Mouse (Mus musculus): Measurements from ENCODE around the gene Mettl25.

The Mettl25 gene

DNA sequence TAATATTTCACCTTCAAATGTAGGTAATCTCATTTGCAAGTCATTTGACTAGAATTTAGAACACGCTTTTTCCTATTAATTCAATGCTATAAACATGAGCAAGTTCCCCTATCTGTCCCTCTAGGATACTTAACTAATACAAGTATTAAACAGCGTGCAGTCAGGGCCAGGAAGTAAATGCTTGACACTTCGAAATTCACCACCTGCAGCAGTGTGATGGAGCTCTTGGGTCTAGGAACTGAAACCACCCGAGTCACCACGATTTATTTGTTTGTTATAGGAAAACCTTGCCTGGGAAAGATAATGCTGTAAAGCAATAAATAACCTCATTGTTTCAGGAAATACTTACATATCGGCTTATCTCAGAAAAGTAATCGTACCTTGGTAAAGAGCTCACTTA lies 81.1 kb downstream of the Mettl25 start:
- no peak for ATAC-seq (ENCODE audit: insufficient number of reproducible peaks, low FRiP score, low TSS enrichment)

DNA sequence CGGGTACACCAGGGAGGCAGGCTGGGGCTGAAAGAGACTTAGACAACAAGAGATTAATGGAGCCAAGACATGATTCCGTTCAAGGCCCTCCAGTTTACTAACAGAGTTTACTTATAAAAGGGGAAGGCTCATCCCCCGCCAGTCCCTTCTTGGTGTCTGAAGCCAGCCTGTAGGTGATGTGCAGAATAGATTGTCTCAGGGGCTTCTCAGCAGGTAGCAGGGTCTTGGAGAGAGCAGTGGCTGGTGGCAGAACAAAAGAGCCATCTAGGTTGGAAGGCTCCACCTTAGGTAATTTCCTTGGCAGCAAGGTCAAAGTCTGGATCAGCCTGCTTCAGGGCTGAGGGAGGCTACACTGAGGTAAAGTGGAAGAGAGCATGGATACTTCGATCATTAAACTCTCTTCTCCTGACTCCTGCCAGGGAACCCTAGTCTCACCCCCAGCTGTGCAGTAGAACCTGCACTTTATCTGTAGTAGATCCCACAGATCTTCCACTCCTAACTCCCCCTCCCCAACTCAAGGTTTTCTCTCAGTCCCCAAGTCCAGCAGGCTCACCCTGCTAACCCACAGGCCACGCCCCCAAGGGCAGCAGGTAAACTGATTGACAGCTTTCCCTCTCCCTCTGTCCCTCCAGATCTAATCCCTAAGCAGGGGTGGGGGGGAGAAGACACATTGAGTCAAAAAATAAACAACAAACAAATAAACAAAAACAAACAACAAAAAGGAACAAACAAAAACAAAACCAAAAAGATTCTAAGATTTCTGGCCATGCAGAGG lies 87.2 kb downstream of the Mettl25 start:
- ATAC-seq (ENCODE audit: insufficient number of reproducible peaks, low FRiP score, low TSS enrichment) = no peak

DNA sequence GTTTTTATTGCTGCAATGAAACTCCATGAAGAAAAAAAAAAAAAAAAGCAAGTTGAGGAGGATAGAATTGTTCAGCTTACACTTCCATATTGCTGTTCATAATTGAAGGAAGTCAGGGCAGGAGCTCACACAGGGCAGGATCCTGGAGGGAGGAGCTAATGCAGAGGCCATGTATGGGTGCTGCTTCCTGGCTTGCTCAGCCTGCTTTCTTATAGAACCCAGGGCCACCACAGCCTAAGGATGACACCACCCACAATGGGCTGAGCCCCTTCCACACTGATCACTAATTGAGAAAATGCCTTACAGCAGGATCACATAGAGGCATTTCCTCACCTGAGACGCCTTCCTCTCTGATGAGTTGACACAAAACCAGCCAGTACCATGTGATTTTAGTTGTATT lies 95.2 kb downstream of the Mettl25 start:
- ATAC-seq (ENCODE audit: insufficient number of reproducible peaks, low FRiP score, low TSS enrichment) = no peak

DNA sequence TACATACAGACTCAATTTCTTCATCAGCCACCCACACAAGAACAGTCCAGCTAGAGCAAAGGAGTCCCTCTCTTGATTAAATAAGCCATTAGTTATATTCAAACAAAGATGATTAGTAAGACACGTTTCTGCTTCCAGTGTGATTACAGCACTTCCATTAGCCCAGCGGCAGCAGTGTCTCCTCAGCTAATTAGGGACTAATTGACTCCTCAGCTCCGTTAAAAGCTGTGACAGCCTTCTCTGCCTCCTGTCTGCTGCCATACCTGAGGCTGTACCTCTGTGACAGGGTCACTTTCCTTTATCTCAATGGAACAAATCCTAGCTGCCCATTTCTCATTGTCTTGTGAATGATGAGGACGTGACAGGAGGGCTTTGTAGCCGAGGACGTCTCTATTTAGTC lies 99.4 kb downstream of the Mettl25 start:
- no peak for ATAC-seq (ENCODE audit: insufficient number of reproducible peaks, low FRiP score, low TSS enrichment)

DNA sequence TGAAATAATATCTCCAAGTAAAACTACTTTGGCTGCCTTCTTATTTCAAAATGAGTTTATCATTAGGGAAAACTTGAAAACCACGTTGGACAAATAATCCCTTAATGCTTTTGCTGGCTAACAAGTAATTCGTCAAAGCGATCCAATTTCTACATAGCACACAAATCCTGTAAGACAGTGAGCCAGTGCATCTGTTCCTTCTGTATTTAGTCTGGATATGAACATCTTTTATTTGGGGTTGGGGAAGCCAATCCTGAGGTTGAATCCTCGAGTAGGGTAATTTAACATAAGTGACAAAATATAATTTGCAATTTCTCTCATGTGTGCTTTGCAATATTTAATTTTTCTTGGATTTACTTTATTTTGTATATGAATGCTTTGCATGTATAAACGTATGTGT lies 102.2 kb downstream of the Mettl25 start:
- ATAC-seq (ENCODE audit: insufficient number of reproducible peaks, low FRiP score, low TSS enrichment) = no peak

DNA sequence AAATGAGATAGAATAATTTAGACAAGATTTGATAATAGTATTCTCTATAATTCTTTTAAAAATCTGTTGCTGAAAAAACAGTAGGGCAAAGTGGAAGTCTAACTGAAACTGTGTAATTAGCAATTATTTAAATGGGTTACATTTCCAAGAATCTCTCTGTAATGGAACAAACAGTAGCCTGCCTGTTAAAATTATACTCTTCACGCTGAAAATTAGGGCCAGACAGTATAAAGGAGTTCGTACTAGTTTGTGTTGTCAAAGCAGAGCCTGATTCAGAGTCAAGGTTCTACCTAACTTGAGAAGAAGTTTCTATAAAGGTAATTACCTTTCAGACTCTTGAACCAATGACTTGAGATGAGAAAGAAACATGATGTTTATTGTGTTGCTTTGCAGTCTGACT lies 113.4 kb downstream of the Mettl25 start:
- no peak for ATAC-seq (ENCODE audit: insufficient number of reproducible peaks, low FRiP score, low TSS enrichment)

DNA sequence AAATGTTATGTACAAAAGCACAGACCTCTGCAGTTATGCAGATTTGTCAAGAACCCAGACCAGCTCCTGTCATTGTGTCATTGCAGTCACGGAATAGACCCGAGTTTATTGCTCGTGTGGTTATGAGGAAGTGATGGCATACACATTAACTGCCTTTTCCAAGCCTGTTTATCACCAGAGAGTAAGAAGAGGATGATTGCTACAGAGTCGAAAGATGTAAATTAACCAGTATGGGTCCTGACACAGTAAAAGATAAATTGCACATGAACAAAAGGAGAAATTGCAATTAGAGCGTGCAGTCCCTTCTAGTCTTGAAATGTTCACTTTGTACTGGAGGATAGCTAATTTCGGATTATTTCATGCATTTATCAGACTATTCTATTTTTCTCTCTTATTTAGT lies 113.8 kb downstream of the Mettl25 start:
- no peak for ATAC-seq (ENCODE audit: insufficient number of reproducible peaks, low FRiP score, low TSS enrichment)

DNA sequence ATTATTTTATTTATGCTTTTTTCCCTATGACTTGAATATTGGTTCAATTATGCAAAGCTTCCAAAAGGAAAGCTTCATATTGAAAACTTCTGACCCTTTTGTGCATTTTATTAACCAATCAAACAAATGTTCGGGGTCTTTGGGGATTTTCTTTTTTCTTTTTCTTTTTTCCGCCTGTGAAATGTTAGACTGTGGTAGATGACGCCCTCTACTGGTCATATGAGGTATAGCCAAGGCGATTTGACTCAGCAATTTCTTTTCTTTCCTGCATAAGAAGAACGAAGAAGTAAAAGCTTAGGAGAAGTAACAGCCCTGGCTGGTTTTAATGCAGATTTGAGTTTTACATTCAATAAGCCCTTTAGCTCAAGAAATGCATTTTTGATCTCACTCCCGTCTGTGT lies 126.3 kb downstream of the Mettl25 start:
- no peak for ATAC-seq (ENCODE audit: insufficient number of reproducible peaks, low FRiP score, low TSS enrichment)

DNA sequence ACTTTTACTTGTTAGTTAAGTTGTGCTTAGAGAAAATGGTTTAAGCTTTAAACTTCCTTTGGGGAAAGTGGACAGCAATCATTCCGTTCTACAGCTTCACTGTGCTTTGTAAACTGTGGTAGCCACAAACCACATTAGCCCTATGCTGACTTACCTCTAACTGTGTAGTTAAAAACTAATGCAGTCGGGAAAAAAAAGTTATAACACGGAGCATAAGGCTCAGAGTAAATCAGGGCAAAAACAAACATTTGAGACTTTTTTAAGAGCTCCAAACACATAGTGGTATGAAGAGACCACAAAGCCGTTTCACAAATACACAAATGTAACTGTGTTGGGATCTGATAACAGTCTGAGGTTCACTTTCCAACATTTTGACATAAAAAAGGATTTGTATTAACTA lies 126.8 kb downstream of the Mettl25 start:
- ATAC-seq (ENCODE audit: insufficient number of reproducible peaks, low FRiP score, low TSS enrichment) = no peak

DNA sequence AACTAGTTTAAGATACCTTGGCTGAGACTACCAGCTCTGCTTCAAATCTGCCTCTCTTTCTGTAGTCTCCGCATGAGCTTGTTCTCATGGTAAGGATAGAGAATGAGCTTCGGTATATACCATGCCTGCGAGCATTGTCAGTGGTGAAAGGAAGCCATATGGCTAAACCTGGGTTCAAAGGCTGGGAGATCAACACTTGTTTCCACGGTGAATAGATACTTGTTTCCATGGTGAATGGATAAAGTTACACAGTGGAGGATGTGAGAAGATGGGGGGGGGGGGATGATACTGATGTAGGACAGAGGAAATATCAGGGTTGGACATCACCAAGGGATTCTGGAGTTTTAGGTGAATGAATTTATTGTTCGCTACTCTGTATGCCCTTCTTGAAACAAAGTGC lies 128.0 kb downstream of the Mettl25 start:
- 0 out of 2 replicates have a peak, but pooled peaks have one; percentile 62 for ATAC-seq (ENCODE audit: insufficient number of reproducible peaks, low FRiP score, low TSS enrichment)
